Mouse (Mus musculus) adrenal gland, adult 8-10 months (tissue): Measurements from ENCODE around the gene Nectin2. TPM values are rescaled to one million over a fixed set of nuclear protein-coding genes. Genes with fewer than 3 reads are reported as not detected.
A peak's percentile ranks its signal among the peaks of the same experiment; 100 is the strongest.

ENCODE experiments used
- DNase-seq: peaks from one replicate; pipeline ENCODE4 v3.0.0; 2022
- total RNA-seq, 4 experiments: library from RNA; stranded (reverse); gene quantifications; 2 replicates each; pipeline ENCODE4 v1.2.4; 2022

Nectin2 gene
- total RNA-seq, 4 experiments from 2014 or later: 72.1 to 116 (median 88.9) TPM

DNA sequence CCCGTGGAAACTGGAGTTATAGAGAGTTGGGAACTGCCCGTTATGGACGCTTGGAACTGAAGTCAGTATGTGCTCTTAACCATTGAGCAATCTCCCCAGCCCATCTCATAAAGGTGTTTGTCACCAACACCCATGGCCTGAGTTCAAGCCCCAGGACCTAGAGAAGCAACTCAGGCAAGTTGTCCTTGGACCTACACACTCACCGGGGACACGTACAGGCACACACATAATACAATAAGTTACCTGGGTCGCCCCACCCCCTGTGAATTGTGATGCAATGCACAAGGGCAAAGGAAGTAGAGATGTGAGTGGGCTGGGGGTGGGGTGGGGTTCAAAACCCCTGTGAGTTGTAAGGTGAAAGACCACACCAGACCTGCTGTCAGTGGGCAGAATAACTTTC lies 63.8 kb downstream of the Nectin2 start:
- no peak for DNase-seq

DNA sequence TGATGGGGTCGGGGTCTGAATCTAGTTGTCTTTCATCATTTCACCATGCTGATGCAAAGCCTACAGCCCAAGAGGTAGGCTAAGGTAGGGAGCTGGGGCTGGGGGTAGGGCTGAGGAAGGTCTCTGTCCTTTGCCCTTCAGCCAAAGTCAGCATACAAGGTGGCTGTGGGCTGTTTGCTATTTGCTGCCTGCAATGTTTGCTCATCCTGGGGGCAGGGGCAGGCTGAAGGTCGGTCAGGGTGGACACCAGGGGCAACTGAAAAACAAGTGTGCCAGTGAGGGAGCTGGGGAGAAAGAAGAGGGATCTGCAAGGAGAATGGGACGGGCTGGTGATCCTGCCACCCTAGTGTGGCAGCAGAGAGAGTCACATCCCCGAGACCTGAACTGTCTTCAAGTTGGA lies 64.9 kb downstream of the Nectin2 start:
- DNase-seq: no peak

DNA sequence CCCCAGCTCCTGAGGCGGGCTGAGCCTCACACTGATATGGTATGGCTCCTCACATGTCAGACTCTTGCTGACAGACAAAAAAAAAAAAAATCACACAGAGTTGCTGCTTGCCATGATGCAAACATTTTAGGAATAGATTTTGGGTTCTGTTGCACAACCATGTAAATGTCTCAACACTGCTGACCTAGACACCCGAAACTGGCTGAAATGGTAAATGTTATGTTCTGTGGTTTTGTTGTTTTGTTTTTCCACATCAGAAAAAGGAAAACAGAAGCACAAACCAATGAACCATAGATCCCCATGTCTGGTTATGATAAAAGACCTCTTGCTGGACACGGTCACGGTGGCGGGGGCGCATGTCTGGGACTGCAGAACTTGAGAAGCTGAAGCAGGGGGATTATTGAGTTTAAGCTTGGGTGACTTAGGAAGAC lies 66.5 kb downstream of the Nectin2 start:
- no peak for DNase-seq

DNA sequence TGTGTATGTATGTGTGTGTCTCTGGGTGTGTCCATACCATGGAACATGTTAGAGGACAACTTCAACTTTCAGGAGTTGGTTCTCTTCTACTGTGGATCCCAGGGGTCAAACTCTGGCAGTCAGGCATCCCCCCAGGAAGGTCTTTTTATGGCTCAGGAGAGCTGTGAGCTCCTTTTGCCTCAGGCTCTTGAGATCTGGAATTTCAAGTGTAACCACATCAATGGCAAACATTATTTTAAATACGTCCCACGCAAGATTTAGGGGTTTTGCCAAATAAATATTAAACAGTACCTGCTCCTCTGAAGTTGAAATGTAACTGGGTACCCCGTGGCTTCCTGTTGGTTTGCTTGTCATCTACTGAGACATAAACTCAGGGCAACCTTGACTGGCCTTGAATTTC lies 67.3 kb downstream of the Nectin2 start:
- DNase-seq: no peak

DNA sequence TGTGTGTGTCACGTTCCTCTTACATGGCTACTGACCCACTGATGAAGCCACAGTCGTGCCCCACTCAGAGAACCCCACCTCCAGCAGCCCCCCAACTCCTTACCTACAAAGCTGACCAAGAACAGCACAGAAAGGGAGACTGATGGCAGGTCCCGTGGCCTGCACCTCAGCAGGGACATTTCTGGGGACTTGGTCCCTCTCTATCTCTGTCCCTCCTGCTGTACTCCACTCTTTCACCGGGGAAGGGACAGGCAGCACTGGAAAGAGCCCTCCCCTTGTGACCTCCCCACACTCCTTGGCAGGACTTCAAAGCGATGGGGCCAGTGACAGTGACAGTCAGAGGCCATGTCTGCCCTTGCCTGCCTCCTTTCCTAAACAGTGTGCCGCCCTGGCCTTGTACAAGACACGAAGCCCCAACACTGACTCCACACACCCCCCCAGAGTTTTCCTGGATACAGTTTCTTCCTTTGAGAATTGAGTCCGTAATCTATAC lies 69.0 kb downstream of the Nectin2 start, which contains the start of the genes Gm44805 and Apoc4:
Gm44805 (minus strand) TSS at position 222 of the 493 bp plus-strand sequence.
Apoc4 (minus strand) TSS at position 278 of the 493 bp plus-strand sequence.
- DNase-seq: peak; percentile 88

DNA sequence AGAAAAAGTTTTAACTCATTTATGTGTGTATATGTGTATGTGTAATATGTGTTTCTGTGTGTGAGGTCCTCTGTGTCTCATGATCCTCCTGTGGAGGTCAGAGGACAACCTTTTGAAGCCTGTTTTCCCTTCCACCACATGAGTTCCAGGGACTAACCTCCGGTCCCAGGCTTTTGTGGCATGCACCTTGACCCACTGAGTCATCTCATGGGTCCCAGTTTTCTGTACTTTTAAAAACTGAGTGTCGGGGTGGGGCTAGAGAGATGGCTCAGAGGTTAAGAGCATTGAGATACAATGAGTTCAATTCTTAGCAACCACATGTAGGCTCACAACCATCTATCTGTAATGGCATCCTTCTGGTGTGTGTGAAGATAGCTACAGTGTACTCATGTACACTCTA lies 69.6 kb downstream of the Nectin2 start:
- peak; percentile 64 for DNase-seq

DNA sequence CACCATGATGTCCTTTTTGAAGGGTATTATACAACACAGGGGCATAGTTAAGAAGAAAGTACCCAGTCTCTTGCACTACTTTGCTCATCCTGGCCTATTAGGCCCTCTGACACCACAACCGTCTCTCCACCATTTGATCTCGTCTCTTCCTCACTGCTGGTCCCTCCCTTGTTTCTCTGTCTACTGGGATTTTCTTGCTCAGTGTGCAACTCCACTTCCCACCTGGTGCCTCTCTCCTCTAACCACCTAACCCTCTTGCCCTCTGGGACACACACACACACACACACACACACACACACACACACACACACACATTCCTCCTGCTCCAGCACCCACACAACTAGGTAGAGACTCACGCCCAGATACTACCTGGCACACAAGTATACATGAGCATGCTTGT lies 71.4 kb downstream of the Nectin2 start:
- DNase-seq: no peak

DNA sequence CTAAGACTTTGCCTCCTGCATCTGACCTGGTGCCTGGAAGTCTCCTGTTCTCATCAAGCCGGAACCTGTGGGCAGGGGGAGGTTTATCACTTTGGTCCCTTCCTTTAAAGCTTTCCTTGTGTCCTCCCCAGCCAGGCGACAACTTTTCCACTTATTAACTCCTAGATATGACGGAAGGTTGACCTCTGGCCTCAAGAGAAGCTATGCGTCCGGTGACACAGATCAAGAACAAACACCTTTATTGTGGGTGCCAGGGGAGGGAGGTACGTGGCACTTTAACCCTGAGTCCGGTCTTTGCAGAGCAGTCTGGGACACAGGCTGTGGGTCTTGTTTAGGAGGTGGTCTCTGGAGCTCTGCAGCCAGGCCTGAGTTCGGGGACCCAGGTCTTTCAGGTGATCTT lies 72.4 kb downstream of the Nectin2 start, which contains the start of gene Apoc2:
Apoc2 (minus strand) TSS at position 70 of the 400 bp plus-strand sequence.
- DNase-seq: no peak

DNA sequence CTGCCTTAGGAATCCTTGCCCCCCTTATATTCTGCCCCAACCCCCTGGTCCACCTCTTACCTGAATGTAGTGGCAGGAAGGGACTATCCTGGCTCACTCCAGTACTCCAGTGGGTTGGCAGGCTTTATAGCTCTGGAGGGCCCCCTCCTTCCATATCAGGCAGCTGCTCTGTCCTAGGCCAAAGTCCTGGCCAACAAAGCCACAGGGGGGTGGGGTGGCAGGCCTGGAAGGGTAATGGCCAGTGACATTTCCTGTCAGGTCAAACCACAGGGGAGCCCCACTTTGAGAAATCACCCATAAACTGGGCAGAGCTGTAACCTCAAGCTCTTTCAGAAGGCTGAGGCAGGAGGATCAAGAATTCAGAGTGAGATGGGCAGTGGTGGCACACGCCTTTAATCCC lies 73.6 kb downstream of the Nectin2 start:
- no peak for DNase-seq

DNA sequence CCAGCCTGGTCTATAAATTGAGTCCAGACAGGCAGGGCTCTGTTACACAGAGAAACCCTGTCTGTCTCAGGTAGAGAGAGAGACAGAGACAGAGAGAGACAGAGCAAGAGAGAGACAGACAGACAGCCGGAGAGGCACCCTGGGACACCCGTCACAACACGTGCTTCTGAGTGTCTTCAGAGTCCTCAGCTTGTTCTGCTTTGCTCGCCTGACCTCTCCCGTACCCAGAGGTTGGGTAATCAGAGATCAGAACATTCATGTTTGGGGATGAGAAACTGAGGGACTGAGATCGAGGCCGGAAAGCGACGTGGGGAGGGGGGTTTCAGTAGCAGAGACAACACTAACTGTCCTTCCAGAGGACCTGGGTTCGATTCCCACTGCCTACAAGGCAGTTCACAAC lies 74.5 kb downstream of the Nectin2 start:
- no peak for DNase-seq

DNA sequence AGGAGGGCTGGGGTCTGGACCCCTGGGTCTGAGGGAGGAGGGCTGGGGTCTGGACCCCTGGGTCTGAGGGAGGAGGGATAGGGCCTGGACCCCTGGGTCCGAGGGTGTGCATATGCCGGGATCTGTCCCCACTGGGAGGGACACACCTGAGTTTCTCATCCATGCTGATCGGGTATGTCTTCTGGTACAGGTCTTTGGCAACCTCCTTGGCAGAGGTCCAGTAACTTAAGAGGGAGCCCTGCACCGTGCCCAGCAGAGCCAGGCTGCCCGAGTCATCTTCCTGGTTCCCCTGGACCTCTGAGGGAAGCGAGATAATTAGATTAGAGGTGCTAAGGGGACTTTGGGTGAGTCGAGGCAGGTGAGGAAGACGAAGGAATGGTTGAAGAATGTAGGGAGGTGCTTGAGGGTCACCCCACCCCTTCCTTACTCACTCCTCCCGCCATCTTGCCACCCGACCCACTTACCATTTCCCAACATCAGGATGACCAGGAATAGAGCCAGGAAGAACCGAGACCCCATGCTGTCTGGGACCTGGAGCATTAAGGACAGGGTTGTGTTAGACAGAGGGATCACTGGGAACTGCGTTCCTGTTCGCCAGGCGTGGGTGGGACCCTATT lies 77.1 kb downstream of the Nectin2 start:
- no peak for DNase-seq

DNA sequence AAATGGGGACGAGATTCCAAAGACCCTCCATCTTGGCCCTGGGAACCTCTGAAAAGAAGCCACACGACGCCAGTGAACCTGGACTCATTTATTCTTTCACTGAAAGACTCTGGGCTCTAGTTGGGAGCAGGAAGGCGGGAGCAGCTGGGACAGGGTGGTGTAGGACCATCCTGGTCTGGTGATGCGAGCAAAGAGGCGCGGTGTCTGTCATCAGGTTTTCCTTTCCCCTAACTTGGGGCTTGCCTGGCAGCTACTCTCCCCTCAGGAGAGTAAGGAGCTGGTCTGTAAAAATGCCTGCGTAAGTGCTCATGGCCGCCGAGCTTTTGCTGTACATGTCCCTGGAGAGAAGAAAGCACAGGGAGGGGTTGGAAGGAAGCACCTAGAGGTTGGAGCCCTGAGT lies 78.8 kb downstream of the Nectin2 start:
- no peak for DNase-seq

DNA sequence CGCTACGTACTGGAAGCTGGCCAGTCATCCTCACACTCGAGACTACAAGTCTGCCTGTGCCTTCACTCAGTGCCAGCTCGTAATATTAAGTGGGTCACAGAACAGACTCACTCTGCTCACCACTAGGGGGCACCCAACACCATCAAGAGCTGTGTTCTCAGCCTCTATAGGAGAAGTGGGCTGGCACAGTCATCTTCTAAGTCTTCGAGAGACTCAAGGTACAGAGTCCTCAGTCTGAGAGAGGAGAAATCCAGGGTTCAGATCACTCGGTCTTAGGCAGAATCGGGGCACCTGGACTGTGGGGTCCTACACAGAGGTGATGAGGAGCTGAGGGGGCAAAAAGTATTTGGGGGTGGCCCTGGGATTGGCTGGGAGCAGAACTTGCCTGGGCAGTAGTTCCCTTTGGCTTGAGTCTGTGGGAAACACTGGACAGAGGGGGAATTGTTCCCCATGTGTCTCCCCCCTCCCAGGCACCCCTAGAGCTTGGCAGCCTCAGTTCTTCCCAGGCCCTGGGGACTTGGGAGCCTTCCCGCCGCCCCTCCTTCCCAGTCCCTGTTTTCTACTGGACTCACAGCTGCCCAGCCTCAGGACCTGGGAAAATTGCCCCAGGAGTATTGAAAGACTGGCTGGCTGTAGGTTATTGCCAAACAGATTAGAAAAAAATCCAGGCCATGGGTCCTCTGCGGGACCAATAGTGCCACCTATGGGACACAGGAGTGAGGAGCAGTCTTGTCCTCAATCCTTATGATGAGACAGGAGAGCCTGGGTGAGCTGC lies 81.1 kb downstream of the Nectin2 start:
- peak; percentile 88 for DNase-seq

DNA sequence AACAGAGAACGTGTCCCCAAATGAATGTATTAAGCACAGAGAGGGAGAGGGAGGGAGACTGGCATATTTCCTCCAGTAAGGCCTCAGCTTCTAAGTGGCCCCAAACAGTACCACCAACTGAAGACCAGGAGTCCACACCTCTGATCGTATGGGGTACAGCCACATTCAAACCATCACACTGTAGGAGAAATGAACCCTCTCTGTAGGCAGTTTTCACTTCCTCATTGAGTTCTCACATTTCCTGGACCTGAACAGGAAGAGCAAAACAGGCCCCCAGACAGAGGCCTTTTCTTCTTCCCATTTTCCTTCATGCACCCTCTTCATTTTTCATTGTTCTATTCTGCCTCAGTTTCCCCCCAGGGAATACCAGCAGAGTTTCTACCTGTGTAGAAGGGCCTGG lies 82.8 kb downstream of the Nectin2 start:
- DNase-seq: no peak

DNA sequence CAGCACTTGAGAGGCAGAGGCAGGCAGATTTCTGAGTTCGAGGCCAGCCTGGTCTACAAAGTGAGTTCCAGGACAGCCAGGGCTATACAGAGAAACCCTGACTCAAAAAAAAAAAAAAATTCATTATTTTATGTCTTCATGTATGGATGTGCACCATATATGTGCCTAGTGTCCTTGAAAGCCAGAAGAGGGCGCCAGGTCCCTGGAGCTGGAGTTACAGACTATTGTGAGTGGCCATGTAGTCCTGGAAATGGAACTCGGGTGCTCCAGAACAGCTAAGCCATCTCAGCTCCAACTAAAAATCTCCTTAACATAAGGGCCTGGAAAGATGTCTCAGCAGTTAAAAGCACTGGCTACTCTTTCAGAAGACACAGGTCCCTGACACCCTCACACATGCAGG lies 83.5 kb downstream of the Nectin2 start:
- no peak for DNase-seq

Other genes with a start within 250 kb of the Nectin2 start
- gene Bloc1s3, start 242.1 kb downstream of the Nectin2 start, total RNA-seq: 10 to 100 TPM; 12.7 to 15.4 (median 13.6) TPM
- 100 to 1,000 TPM in 1 of 4 experiments, 10 to 100 TPM in 3; 77.7 to 107 (median 90.3) TPM for gene Trappc6a, start 242.1 kb downstream of the Nectin2 start, total RNA-seq
- under 1 TPM in 2 of 4 experiments, not detected in 2; 0.13 to 0.31 TPM for gene Nkpd1, start 232.6 kb downstream of the Nectin2 start, total RNA-seq
- gene Ppp1r37, start 187.4 kb downstream of the Nectin2 start, total RNA-seq: 10 to 100 TPM; 68.3 to 88.3 (median 81.8) TPM
- under 1 TPM; 0.52 to 0.68 (median 0.57) TPM for gene Zfp296, start 173.2 kb downstream of the Nectin2 start, total RNA-seq
- 10 to 100 TPM; 76.9 to 94.1 (median 85.1) TPM for gene Gemin7, start 172.9 kb downstream of the Nectin2 start, total RNA-seq
- gene Clasrp, start 146.0 kb downstream of the Nectin2 start, total RNA-seq: 10 to 100 TPM; 29.5 to 92.6 (median 50.4) TPM
- 10 to 100 TPM; 31.6 to 50.7 (median 42.6) TPM for gene Relb, start 121.0 kb downstream of the Nectin2 start, total RNA-seq
- 100 to 1,000 TPM; 164 to 180 (median 179) TPM for gene Clptm1, start 85.5 kb downstream of the Nectin2 start, total RNA-seq
- 1 to 10 TPM in 3 of 4 experiments, not detected in 1; 1.0 to 2.6 (median 1.4) TPM for gene Apoc2, start 72.5 kb downstream of the Nectin2 start, total RNA-seq
- 1 to 10 TPM in 2 of 4 experiments, under 1 TPM in 1, not detected in 1; 0.54 to 3.0 (median 1.9) TPM for gene Gm44805, start 69.1 kb downstream of the Nectin2 start, total RNA-seq
- 100 to 1,000 TPM in 2 of 4 experiments, 10 to 100 TPM in 2; 48.6 to 249 (median 89.6) TPM for gene Apoc4, start 69.0 kb downstream of the Nectin2 start, total RNA-seq
- 100 to 1,000 TPM in 2 of 4 experiments, 10 to 100 TPM in 2; 11.6 to 554 (median 210) TPM for gene Apoc1, start 57.8 kb downstream of the Nectin2 start, total RNA-seq
- 1,000 to 10,000 TPM in 3 of 4 experiments, 100 to 1,000 TPM in 1; 996 to 1,300 (median 1,120) TPM for gene Apoe, start 51.3 kb downstream of the Nectin2 start, total RNA-seq
- 100 to 1,000 TPM; 119 to 134 (median 125) TPM for gene Tomm40, start 35.0 kb downstream of the Nectin2 start, total RNA-seq
- gene Bcam, start 20.5 kb upstream of the Nectin2 start, total RNA-seq: 10 to 100 TPM; 50.3 to 63.5 (median 55.3) TPM
- gene Cblc, start 46.3 kb upstream of the Nectin2 start, total RNA-seq: under 1 TPM in 1 of 4 experiments, not detected in 3; 0.43 TPM
- 10 to 100 TPM; 16.5 to 23.4 (median 21.9) TPM for gene Bcl3, start 72.3 kb upstream of the Nectin2 start, total RNA-seq
- gene Gm19345, start 101.5 kb upstream of the Nectin2 start, total RNA-seq: under 1 TPM in 2 of 4 experiments, not detected in 2; 0.28 to 0.35 TPM
- gene Ceacam16, start 110.8 kb upstream of the Nectin2 start, total RNA-seq: under 1 TPM in 1 of 4 experiments, not detected in 3; 0.31 TPM
- not detected for gene Ceacam19, start 137.5 kb upstream of the Nectin2 start, total RNA-seq
- 10 to 100 TPM; 20.6 to 34.2 (median 24.5) TPM for gene Pvr, start 170.7 kb upstream of the Nectin2 start, total RNA-seq
- gene Igsf23, start 200.3 kb upstream of the Nectin2 start, total RNA-seq: not detected
- gene Ceacam20, start 214.9 kb upstream of the Nectin2 start, total RNA-seq: not detected
- not detected for gene Nlrp9b, start 241.0 kb upstream of the Nectin2 start, total RNA-seq